18 mouse cellular contexts compared by ENCODE assay signal in the genomic region with DNA sequence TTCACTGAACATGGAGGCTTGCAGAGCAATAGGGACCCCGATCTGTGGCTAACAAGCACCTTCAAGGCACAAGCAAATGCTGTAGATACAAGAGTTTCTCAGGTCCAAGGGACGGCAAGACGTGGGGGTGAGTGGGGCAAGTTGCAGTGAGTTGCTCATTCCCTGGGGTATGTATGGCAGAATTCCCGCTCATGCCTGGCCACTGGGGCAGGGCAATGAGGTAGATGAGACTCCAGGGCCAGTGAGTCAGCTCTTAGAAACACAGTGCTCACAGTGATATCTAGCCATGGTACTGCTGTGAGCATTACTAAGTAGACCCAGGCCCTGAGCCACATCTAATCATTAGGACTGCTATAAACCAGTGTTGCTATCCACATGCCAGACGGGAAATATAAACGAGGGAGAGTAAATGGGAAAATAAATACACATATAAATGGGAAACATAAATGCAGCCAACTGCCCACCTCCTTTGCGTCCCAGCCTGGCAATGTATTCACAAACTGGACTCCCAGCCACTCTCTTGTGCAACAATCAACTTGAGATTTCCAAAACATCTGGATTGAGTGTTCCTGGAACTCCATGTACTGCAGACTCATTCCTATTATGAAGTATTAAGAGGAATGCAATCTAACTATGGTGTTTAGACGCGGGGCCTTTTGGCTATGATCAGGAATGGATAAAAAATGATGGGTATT. TPM values are rescaled to one million over a fixed set of nuclear protein-coding genes. Genes with fewer than 3 reads are reported as not detected.
DNase-seq lines count a peak whose midpoint lies in the region; ATAC-seq and TF ChIP-seq lines count a peak whose summit lies in the region.
"Had no signal": no experiment of that assay in that cellular context is flagged by ENCODE, and none has a peak within 500 bp of the region (broad histone marks: within the 10 kb centered on the region; RNA-seq: fewer than 3 reads in every experiment).

No protein-coding gene starts in this region.

- TF ChIP-seq CTCF in heart, adult 2 months (IDR thresholded peaks at IDR 0.05), result no peak
- TF ChIP-seq CTCF in hindbrain, postnatal 0 days (IDR thresholded peaks at IDR 0.05; ENCODE audit: low read depth), result no peak

- intact Hi-C loops in heart, adult 2 months (cut with DNase I), result no loop called here
- intact Hi-C loops in heart, postnatal 10 days (cut with DNase I), result no loop called here

- no peak overlapping the region for H3K9ac ChIP-seq in heart, adult 2 months (ENCODE audit: low read depth, low read length)
- no peak overlapping the region for H3K9ac ChIP-seq in hindbrain, embryonic 13.5 days
- no peak overlapping the region for H3K9ac ChIP-seq in hindbrain, postnatal 0 days (replicated peaks; ENCODE audit: low read length)
- H3K9ac ChIP-seq: embryonic facial prominence, embryonic 12.5 days; heart, embryonic 15.5 days; hindbrain, embryonic 15.5 days; limb, embryonic 13.5 days; lung, embryonic 14.5 days; midbrain, embryonic 12.5 days had no signal

- peak in 1 of 2 experiments; percentile 45 for DNase-seq in heart, adult 2 months
- DNase-seq in heart, postnatal 10 days, result no peak
- DNase-seq in 3T3-L1 (ENCODE audit: low read depth, low spot score) (peak; percentile 94), NIH3T3 (ENCODE audit: low read depth) (peak; percentile 95)
- peak; percentile 66 for DNase-seq in lung, postnatal 36 days
- no peak for DNase-seq in hindbrain, postnatal 0 days (ENCODE audit: low spot score)
- DNase-seq: cerebellum, postnatal 25 days; kidney, adult 18-20 months; kidney, postnatal 4 days; lung, embryonic 14.5 days; thymus, adult 18-20 months had no signal

- no peak for ATAC-seq in hindbrain, embryonic 13.5 days (ENCODE audit: low FRiP score)
- ATAC-seq in hindbrain, postnatal 0 days, result no peak

- TF ChIP-seq POLR2A in heart, adult 2 months (IDR thresholded peaks at IDR 0.05; ENCODE audit: insufficient read depth, low read depth, low read length), result no peak

- no peaks in the 10 kb centered on the region for H3K27me3 ChIP-seq in heart, adult 2 months (ENCODE audit: control insufficient read depth, insufficient read depth, low read length)
- no peaks in the 10 kb centered on the region for H3K27me3 ChIP-seq in hindbrain, embryonic 13.5 days
- no peaks in the 10 kb centered on the region for H3K27me3 ChIP-seq in hindbrain, postnatal 0 days (ENCODE audit: insufficient read depth, low read length)
- H3K27me3 ChIP-seq: embryonic facial prominence, embryonic 12.5 days; heart, embryonic 15.5 days; hindbrain, embryonic 15.5 days; limb, embryonic 13.5 days; midbrain, embryonic 12.5 days had no signal

- no peak overlapping the region for H3K4me3 ChIP-seq in heart, adult 2 months
- H3K4me3 ChIP-seq in hindbrain, embryonic 13.5 days, result no peak overlapping the region
- no peak overlapping the region for H3K4me3 ChIP-seq in hindbrain, postnatal 0 days (ENCODE audit: low read length)
- H3K4me3 ChIP-seq: embryonic facial prominence, embryonic 12.5 days; heart, embryonic 15.5 days; hindbrain, embryonic 15.5 days; limb, embryonic 13.5 days; midbrain, embryonic 12.5 days had no signal

- WGBS in heart, adult 2 months, result 79% methylated on average over 9 of the region's 9 CpGs
- 92% methylated on average over 9 of the region's 9 CpGs for WGBS in hindbrain, embryonic 13.5 days
- WGBS in hindbrain, postnatal 0 days, result 90% methylated on average over 9 of the region's 9 CpGs

- H3K4me1 ChIP-seq in heart, adult 2 months (ENCODE audit: control insufficient read depth, insufficient read depth, low read length), result peaks cover 40% of the 10 kb centered on the region
- peaks cover 36% of the 10 kb centered on the region for H3K4me1 ChIP-seq in hindbrain, embryonic 13.5 days (replicated peaks)
- H3K4me1 ChIP-seq in hindbrain, postnatal 0 days (ENCODE audit: insufficient read depth, low read length), result peaks cover 26% of the 10 kb centered on the region

- H3K27ac ChIP-seq in heart, adult 2 months, result peak overlapping the region; percentile 40
- H3K27ac ChIP-seq in hindbrain, embryonic 13.5 days, result no peak overlapping the region
- H3K27ac ChIP-seq in hindbrain, postnatal 0 days, result no peak overlapping the region
- H3K27ac ChIP-seq: embryonic facial prominence, embryonic 12.5 days; heart, embryonic 15.5 days; limb, embryonic 13.5 days; midbrain, embryonic 12.5 days had no signal

- H3K79me2 ChIP-seq in heart, adult 2 months (replicated peaks; ENCODE audit: control insufficient read depth, insufficient read depth, low read length), result no peaks in the 10 kb centered on the region

- H3K9me3 ChIP-seq in hindbrain, embryonic 13.5 days, result no peaks in the 10 kb centered on the region
- H3K9me3 ChIP-seq in hindbrain, postnatal 0 days (ENCODE audit: low read length), result no peaks in the 10 kb centered on the region
- H3K9me3 ChIP-seq: embryonic facial prominence, embryonic 12.5 days; heart, embryonic 15.5 days; hindbrain, embryonic 15.5 days; limb, embryonic 13.5 days; midbrain, embryonic 12.5 days had no signal

- H3K36me3 ChIP-seq in heart, adult 2 months (ENCODE audit: control insufficient read depth, insufficient read depth, low read length), result no peaks in the 10 kb centered on the region
- H3K36me3 ChIP-seq in hindbrain, embryonic 13.5 days, result no peaks in the 10 kb centered on the region
- H3K36me3 ChIP-seq in hindbrain, postnatal 0 days (ENCODE audit: insufficient read depth, low read length), result no peaks in the 10 kb centered on the region
- H3K36me3 ChIP-seq: embryonic facial prominence, embryonic 12.5 days; heart, embryonic 15.5 days; hindbrain, embryonic 15.5 days; limb, embryonic 13.5 days; midbrain, embryonic 12.5 days had no signal

- no peak for TF ChIP-seq EP300 in heart, adult 2 months (IDR thresholded peaks at IDR 0.05; ENCODE audit: insufficient read depth, low read depth, low read length)

- no peak overlapping the region for H3K4me2 ChIP-seq in hindbrain, embryonic 13.5 days
- H3K4me2 ChIP-seq in hindbrain, postnatal 0 days (ENCODE audit: low read depth, low read length), result no peak overlapping the region
- H3K4me2 ChIP-seq: embryonic facial prominence, embryonic 12.5 days; heart, embryonic 15.5 days; hindbrain, embryonic 15.5 days; limb, embryonic 13.5 days; lung, embryonic 14.5 days; midbrain, embryonic 12.5 days had no signal

RNA-seq across cellular contexts. Expression of gene Rasa3, which starts 57.0 kb away (rescaled TPM):
- 10 to 100 TPM; 14.6 to 16.9 TPM for total RNA-seq in heart, adult 2 months (2021)
- 16.5 and 16.8 TPM in 2 replicates for polyA plus RNA-seq in heart, adult 2 months (2012; rRNA removed)
- 10 to 100 TPM; 22.3 to 25.1 TPM for total RNA-seq in heart, postnatal 10 days (2021)
- polyA plus RNA-seq in hindbrain, embryonic 13.5 days (2015; fragmentation: Nextera tagmentation; extraction: Ambion mirVana), result 28.7 and 30.9 TPM in 2 replicates
- total RNA-seq in hindbrain, postnatal 0 days (2014; rRNA removed), result 84.7 and 85.2 TPM in 2 replicates
- 29.4 and 33.5 TPM in 2 replicates for polyA plus RNA-seq in hindbrain, postnatal 0 days (2015; fragmentation: Nextera tagmentation; extraction: Ambion mirVana)

RNA-seq across cellular contexts. Expression of gene 1700029H14Rik, which starts 58.1 kb away (rescaled TPM):
- not detected for total RNA-seq in heart, adult 2 months (2021)
- polyA plus RNA-seq in heart, adult 2 months (2012; rRNA removed), result 0.32 and 0.45 TPM in 2 replicates
- total RNA-seq in heart, postnatal 10 days (2021), result not detected
- not detected in 2 replicates for polyA plus RNA-seq in hindbrain, embryonic 13.5 days (2015; fragmentation: Nextera tagmentation; extraction: Ambion mirVana)
- total RNA-seq in hindbrain, postnatal 0 days (2014; rRNA removed), result 2.8 TPM in 1 of 2 replicates, not detected in the other
- polyA plus RNA-seq in hindbrain, postnatal 0 days (2015; fragmentation: Nextera tagmentation; extraction: Ambion mirVana), result 0.30 and 0.57 TPM in 2 replicates
- polyA plus RNA-seq: embryonic facial prominence, embryonic 12.5 days; forebrain, embryonic 11.5 days; heart, embryonic 15.5 days; hindbrain, embryonic 15.5 days; limb, embryonic 13.5 days; lung, embryonic 14.5 days; midbrain, embryonic 12.5 days had no signal

Comparison
In these comparisons a context has a peak if more than half of its experiments do, and no peak if none do; other contexts are left out.
1. DNase-seq: peak in 3T3-L1 (single experiment), NIH3T3 (single experiment) and lung, postnatal 36 days (single experiment); none in heart, postnatal 10 days (0 of 2) and hindbrain, postnatal 0 days (single experiment).